Mouse (Mus musculus) CD4-positive, CD25-positive, alpha-beta regulatory T cell, adult 2 months (primary cell): Measurements from ENCODE around the gene Olfr366.
"Not testable (repeated sequence)": the region's sequence is repeated elsewhere in the genome, so short reads cannot be mapped to it uniquely, and the experiment has no call there.

Experiments
- DNase-seq: peaks from one replicate; pipeline ENCODE4 v3.0.0-alpha.2; 2012; ENCODE audit warnings: low read depth, low spot score

Gene Olfr366

GRCm38 (mm10) chr2:37211274-37211673 lies at the start of gene Olfr366:
Gene Olfr366, plus strand, starts transcription at chr2:37211574.
- no peak for DNase-seq

- no peak for DNase-seq
These were observed 23.5 kb upstream of the Olfr366 start, which contains the start of gene Olfr365 for GRCm38 (mm10) chr2:37187898-37188297. Gene Olfr365, plus strand, starts transcription at chr2:37188198.

DNA sequence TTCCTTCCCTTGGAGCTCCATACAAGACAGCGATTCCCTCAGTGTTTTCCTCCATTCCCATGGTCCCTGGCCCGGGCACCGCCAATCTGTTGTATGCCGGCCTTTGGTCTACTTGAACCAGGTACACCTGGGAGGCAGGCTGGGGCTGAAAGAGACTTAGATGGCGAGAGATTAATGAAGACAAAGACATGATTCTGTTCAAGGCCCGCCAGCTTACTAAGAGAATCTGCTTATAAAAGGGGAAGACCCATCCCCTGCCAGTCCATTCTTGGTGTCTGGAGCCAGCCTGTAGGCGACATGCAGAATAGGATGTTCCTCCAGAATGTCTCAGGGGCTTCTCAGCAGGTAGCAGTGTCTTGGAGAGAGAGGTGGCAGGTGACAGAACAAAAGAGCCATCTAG lies 50.4 kb downstream of the Olfr366 start:
- not testable (repeated sequence) for DNase-seq
